Mouse (Mus musculus) colon, adult 2 months (tissue): Measurements from ENCODE around the gene Tango6. TPM values are rescaled to one million over a fixed set of nuclear protein-coding genes. Genes with fewer than 3 reads are reported as not detected.

Experiments used
- polyA plus RNA-seq: library from polyadenylated mRNA; depleted of rRNA; stranded (reverse); fragments of >200 nt; gene quantifications from 2 replicates; pipeline ENCODE4 v1.2.3, GENCODE M21; 2012; rRNA removed

Gene Tango6
- polyA plus RNA-seq: 2.6 and 3.3 TPM in 2 replicates

DNA sequence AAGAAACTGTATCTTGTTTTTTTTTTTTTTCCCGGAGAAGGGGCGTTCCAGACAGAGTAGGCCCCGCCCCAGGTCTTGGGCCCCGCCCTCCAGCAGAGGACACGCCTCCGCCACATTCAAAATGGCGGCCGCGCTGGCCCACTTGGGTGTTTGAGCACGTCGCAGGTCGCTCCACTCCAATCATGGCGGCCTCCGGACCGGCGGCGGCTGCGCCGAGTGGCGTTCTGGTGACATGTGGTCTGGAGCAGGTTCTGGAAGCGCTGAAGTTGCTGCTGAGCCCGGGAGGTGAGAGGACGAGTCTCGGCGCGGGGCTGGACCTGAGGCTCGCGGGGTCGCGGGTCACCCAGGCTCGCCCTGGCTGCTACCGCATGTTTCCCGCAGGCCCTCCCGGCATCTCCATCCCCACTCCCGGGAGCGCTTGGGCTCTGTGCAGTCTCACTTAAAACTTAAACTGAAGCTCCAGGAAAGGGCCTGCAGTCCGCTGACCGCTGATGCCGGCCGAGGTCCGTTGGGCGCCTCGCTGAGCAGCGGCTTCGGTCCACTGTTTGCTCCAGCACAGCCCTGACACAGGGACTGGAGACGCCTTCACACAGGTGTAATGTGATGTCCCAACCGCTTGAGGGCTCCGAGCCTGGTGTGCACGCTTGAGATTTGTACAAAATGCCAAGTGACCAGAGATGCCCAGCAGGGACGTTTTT is at the start of gene Tango6:
Tango6 (plus strand) TSS at position 98 of the 698 bp plus-strand sequence.

DNA sequence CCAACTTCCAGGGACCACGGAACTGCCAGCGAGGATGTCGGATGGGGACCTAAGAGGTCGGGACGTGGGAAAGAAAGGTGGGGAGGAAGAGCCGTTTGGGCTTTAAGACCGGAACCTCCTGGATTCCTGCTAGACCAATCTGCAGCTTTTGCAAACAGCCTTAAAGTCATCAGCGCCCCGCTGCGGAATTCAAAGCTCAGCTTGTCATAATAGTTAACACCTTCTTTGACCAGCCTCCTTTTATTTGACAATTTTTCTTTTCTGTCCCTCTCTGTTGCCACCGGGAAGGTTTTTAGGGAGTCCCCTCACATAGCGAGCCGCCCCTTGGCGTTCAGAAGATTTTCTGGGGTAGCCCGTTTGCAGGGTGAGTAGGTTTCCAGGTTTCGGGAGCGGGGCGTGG is 187.2 kb downstream of the Tango6 start, which contains the start of gene Has3:
Has3 (plus strand) TSS at position 192 of the 400 bp plus-strand sequence.

DNA sequence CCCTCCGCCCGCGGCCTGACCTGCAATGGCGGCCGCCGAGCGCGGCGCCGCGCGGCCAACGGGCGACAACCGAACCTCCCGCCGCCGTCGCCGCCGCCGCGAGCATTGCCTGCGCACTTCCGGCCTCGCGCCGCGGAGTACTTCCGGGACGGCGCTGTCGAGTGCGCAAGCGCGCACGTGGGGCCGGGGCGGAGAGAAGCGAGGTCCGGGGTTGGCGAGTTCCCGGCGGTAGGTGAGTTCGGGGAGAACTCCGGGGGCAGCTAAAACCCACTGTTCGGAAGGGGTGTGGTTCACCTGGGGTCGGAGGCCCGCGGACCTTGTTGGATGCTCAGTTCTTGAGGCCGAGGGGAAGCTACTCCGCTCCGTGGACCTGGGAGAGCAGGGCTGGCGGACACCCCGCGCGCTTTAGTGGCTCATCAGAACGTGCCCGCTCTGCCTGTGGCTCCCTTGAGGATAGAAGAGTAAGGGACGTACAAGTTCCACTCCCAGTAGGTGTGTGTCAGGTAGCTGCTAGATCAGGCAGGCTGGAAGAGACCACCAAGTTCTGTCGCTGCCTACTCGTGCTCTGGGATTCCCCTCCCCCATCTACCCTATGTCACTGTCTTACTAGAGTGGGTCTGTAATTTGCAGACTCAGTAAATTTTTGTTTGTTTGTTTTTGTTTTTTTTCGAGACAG is 210.8 kb downstream of the Tango6 start, which contains the start of gene Utp4:
Utp4 (plus strand) TSS at position 156 of the 676 bp plus-strand sequence.

Other genes starting within 250 kb of the Tango6 start
- 0.39 TPM in 1 of 2 replicates, not detected in the other for gene 6030452D12Rik, start 182.5 kb upstream of the Tango6 start, polyA plus RNA-seq
- 1.6 and 1.8 TPM in 2 replicates for gene Cdh3, start 172.2 kb upstream of the Tango6 start, polyA plus RNA-seq
- 122 and 148 TPM in 2 replicates for gene Gm10073, start 109.6 kb upstream of the Tango6 start, polyA plus RNA-seq
- gene Cdh1, start 79.7 kb upstream of the Tango6 start, polyA plus RNA-seq: 359 and 382 TPM in 2 replicates
- gene Has3, start 187.2 kb downstream of the Tango6 start, polyA plus RNA-seq: 0.55 and 0.68 TPM in 2 replicates
- gene Utp4, start 210.6 kb downstream of the Tango6 start, polyA plus RNA-seq: 10.9 and 12.7 TPM in 2 replicates